Mouse (Mus musculus) left cerebral cortex, postnatal 10 days (tissue): ENCODE results near the gene Rapgef1. TPM values are rescaled to one million over a fixed set of nuclear protein-coding genes. Genes with fewer than 3 reads are reported as not detected.
"Not testable (repeated sequence)": the region's sequence is repeated elsewhere in the genome, so short reads cannot be mapped to it uniquely, and the experiment has no call there.

Experiments
- DNase-seq, 2 experiments: peaks; one replicate each; pipeline ENCODE4 v3.0.0; 2021 to 2022; ENCODE audit warnings: low spot score in 2 of 2, mixed read lengths in 1 of 2; ENCODE audit errors: extremely low spot score in 1 of 2
- intact Hi-C: fragments of 180-260 bp; cut with DNase I; formaldehyde crosslinking; loops from one replicate; pipeline ENCODE4 v1.15.1; 2025
- total RNA-seq, 2 experiments: library from RNA; stranded (reverse); gene quantifications; 2 replicates each; pipeline ENCODE4 v1.2.3; 2021

Gene Rapgef1
- total RNA-seq, 2 experiments from 2014 or later = 126 to 127 TPM

- intact Hi-C loops = no loop called here
- DNase-seq = no peak
Measured at GRCm38 (mm10) chr2:29684498-29684897, 65.0 kb downstream of the Rapgef1 start.

- DNase-seq = no peak
- intact Hi-C loops = no loop called here
Measured at GRCm38 (mm10) chr2:29689014-29689413, 69.5 kb downstream of the Rapgef1 start.

- DNase-seq = no peak
- intact Hi-C loops = no loop called here
Measured at GRCm38 (mm10) chr2:29689495-29689894, 70.0 kb downstream of the Rapgef1 start.

- no peak for DNase-seq
- intact Hi-C loops = no loop called here
Measured at GRCm38 (mm10) chr2:29691068-29691467, 71.5 kb downstream of the Rapgef1 start.

- intact Hi-C loops = no loop called here
- no peak for DNase-seq
Measured at GRCm38 (mm10) chr2:29691507-29691906, 72.0 kb downstream of the Rapgef1 start.

GRCm38 (mm10) chr2:29692192-29692591 lies 72.7 kb downstream of the Rapgef1 start:
- intact Hi-C loops = no loop called here
- DNase-seq = no peak

GRCm38 (mm10) chr2:29696207-29696800 lies 76.8 kb downstream of the Rapgef1 start:
- DNase-seq = no peak
- intact Hi-C loops = no loop called here

GRCm38 (mm10) chr2:29698421-29699290 lies 79.1 kb downstream of the Rapgef1 start:
- intact Hi-C loops = no loop called here
- DNase-seq = no peak

GRCm38 (mm10) chr2:29700898-29701297 lies 81.4 kb downstream of the Rapgef1 start:
- no peak for DNase-seq
- intact Hi-C loops = no loop called here

GRCm38 (mm10) chr2:29701393-29701792 lies 81.9 kb downstream of the Rapgef1 start:
- no peak for DNase-seq
- intact Hi-C loops = no loop called here

- intact Hi-C loops = no loop called here
- no peak for DNase-seq
Measured at GRCm38 (mm10) chr2:29702189-29702588, 82.7 kb downstream of the Rapgef1 start.

GRCm38 (mm10) chr2:29703104-29704081 lies 83.9 kb downstream of the Rapgef1 start:
- intact Hi-C loops = no loop called here
- no peak for DNase-seq

- intact Hi-C loops = no loop called here
- no peak for DNase-seq
Measured at GRCm38 (mm10) chr2:29705493-29705892, 86.0 kb downstream of the Rapgef1 start.

GRCm38 (mm10) chr2:29706726-29707620 lies 87.5 kb downstream of the Rapgef1 start:
- no peak for DNase-seq
- intact Hi-C loops = no loop called here

- no peak for DNase-seq
- intact Hi-C loops = no loop called here
Measured at GRCm38 (mm10) chr2:29707731-29708130, 88.2 kb downstream of the Rapgef1 start.

- intact Hi-C loops, DNase-seq: not testable (repeated sequence)
Measured at GRCm38 (mm10) chr2:29708209-29708608, 88.7 kb downstream of the Rapgef1 start.

- DNase-seq = no peak
- intact Hi-C loops = no loop called here
Measured at GRCm38 (mm10) chr2:29711038-29711437, 91.5 kb downstream of the Rapgef1 start.

- DNase-seq = no peak
- intact Hi-C loops = no loop called here
Measured at GRCm38 (mm10) chr2:29711877-29712276, 92.4 kb downstream of the Rapgef1 start.
